Mouse (Mus musculus) ovary, postnatal 36 days (tissue): ENCODE measurements around the gene Ms4a12.
"Not testable (repeated sequence)": the region's sequence is repeated elsewhere in the genome, so short reads cannot be mapped to it uniquely, and the experiment has no call there.

ENCODE experiments used
- DNase-seq: peaks from one replicate; pipeline ENCODE4 v3.0.0; 2022; ENCODE audit warnings: low spot score, mixed read lengths

Gene Ms4a12

DNA sequence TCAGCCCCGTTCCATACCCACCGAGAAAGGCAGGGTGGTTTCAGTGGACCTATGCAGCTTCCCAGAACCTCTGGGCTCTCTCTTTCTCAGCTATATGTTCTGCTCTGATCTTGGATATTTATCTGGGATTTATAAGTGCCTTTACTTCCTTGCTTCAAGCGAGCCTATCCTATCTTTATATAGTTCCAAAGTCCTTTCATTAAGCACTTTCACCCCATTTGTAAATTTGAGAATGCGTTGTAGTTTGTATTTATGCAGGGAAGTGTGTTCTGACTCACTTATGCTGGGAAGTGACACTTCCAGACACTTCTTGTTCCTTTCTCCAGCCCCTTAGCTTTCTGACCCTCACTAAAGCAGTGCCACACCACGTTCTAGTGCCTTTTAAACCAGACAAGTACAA is at the start of gene Ms4a12:
TSS of gene Ms4a12 (minus strand) at position 101 of the 400 bp plus-strand sequence.
- no peak for DNase-seq

DNA sequence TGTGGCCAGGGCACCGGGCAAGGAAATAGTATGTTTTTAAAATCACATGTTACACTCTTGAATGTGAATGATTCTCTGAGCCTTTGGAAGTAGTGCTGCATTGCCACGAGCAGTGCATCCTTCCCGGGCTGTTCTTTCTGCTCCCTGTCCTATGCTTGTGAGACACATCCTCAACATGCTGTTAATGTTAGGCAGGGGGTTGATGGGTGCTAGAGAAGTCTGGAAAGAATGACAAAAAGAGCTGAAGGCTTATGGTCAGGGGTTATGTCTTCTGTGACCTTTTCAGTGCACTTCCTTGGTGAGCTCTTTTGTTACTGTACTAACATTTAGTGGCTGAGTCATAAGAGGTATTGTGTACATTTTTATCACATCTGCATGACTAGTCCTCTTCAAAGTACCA is 48.0 kb upstream of the Ms4a12 start:
- no peak for DNase-seq

DNA sequence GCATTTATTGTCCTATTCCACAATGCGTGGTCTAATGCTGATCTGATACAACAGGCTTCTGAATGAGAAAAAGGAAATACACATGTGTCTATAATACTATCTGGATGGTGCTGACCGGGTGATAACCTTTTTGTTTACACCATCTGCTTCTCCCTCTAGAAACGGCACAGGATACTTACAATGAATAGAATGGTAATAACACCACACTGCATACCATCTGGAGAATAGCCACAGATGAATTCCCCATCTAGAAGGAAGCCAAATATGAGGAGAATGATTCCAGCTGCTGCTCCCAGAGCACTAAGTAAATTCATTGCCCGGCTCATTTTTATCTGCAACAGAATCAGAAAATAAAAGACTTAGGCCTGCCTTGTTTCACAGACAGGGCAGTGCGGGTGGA is 44.2 kb upstream of the Ms4a12 start:
- no peak for DNase-seq

DNA sequence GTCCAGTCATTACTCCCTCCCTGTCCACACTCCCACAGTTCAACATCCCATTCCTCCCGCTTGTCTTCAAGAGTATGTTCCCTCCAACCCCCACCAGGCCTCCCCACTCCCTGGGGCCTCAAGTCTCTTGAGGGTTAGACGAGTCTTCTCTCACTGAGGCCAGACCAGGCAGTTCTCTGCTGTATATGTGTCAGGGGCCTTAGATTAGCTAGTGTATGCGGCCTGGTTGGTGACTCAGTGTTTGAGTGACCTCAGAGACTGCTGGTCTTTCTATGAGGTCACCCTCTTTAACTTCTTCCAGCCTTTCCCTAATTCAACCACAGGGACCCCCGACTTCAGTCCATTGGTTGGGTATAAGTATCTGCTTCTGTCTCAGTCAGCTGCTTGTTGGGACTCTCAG is 34.7 kb upstream of the Ms4a12 start:
- no peak for DNase-seq

DNA sequence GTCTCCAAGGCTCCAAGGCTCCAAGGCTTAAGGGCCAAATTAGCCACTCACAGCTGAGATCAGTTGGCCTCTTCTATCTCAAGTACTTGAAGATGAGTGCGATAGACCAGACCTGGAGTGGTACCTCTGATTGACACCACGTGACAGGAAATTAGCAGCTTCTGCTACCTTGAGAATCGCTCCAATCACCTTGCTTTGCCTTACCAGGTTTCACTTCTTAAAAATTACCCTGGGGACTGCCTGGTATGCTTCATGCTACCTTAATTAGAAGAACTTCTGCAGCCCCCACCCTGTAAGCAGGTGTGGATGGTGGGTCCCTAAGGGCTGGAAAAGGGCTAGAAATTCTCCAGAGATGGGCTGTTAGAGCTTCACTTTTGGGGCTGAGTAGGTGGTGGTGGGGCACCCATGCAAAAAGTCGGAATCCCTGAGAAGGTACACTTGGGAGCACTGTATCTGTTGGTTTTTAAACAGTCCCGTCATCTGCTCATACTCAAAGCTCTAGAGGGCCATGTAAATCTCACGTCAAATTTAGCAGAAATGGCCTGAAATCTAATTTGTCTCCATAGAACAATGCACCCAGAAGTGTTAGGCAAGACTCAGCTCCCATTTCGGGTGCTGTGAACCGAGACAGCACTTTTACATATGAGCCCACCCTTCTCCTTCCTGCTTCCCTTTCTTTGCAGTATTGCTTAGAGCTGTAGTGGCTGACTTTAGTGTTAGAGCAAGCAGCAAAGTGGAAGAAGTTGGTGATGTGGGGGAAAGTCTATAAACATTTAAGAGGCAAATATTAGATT is 34.0 kb upstream of the Ms4a12 start, which contains the start of gene Ms4a1:
TSS of gene Ms4a1 (minus strand) at position 190 of the 794 bp plus-strand sequence.
- DNase-seq: no peak

DNA sequence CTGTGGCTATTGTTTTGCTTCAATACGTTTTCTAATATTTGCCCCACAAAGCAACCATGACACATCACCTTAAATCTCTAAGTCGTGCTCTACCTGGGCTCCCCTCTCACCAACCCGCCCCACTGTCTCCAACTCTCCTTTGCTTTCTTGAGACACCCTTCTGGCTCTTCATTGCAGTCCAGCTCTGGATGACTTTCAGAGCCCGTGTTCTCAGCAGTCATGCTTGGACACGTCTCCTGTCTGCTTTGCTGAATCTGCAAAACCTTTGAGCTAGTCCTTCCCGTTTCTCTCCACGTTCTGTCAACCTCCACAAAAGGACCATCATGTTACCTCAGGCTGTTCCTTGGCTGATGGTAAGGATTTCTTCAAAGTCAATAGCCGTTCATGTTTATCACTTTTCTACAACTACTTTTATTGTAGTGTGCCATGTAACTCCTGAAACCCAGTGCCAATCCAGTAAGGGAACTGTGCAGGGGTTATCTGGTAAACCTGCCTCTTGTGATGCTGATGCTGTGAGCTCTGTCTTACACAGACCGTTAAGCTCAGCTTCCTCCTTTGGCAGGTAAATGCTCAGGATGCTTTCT is 32.4 kb upstream of the Ms4a12 start:
- no peak for DNase-seq

DNA sequence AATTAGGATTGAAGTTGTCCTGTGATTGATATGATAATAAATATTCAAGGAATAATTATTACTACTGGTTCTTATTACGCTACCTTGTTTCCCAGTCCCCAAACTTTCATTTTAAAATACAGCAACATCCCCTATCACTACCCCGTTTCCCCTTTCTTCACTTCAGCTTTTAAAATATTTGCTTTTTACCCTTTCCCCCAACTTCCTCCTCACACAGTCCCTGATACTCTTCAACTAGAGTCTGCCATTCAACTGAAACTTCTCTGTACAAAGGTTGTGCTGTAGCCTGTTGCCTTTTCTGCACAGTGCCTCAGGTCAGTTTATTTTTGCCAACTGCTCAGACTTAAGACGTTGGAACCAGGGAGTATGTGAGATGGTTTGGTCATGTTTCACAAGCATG is 31.3 kb upstream of the Ms4a12 start:
- DNase-seq: no peak

DNA sequence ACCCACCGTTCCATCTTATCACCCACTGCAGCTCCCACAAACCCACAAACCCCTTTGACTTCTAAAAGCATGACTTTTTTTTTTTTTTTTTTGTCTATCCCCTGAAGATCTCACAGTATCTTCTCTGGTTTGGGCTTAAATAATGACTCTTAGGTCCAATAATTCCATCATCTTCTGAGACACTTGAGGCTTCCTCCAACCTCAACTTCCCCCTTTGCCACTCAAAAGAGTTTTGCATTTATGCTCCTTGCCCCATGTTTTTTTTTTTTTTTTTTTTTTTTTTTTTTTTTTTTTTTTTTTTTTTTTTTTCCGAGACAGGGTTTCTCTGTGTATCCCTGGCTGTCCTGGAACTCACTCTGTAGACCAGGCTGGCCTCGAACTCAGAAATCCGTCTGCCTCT is 30.7 kb upstream of the Ms4a12 start:
- DNase-seq: not testable (repeated sequence)

DNA sequence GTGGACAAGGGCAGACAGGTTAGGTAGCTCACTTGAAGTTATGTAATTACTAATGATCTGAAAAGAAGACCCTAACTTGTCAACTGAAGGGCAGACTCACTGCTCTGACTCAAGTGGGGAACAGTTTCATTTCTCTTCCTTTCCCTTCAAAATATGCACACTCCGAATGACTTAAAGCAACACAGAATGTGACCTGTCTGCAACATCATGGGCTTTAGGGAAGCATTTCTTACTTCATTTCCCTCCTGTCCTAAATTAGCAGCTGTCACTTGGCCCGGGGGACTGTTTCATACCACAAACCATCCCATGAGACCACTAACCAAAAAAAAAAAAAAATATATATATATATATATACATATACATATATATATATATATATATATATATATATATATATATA is 29.3 kb upstream of the Ms4a12 start:
- no peak for DNase-seq

DNA sequence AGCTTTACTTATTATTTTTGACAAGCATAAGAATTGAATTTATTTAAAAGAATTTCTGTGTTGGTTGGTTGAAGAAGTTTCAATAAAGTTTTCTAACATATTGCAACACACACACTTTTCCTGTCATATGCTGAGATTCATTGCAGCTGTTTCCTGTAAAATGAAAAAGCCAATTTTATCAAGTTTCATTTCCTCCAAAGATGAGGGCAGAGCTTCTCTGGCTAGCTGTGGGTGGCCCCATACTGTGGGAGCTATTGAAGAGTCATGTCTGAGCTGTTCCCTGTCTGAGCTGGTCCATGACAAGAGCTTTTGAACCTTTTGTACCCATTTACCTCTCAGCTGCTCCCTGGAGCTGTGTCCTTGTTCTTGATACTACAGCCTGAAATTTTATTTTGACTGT is 12.0 kb upstream of the Ms4a12 start:
- DNase-seq: no peak

DNA sequence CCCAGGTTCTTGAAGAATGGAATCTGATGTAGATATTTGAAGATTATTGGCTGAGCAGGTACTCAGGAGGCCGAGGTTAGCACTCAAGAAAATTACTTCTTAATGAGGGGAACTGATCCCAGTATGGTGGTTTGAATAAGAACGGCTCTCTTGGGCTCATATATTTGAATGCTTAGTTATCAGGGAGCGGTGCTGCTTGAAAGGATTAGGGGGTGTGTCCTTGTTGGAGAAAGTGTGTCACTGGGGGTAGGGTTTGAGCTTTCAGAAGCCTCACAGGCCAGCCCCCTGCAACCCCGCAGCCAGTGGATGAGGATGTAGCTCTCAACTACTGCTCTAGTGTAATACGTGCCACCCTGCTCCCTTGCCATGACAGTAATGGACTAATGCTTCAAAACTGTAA is 10.3 kb upstream of the Ms4a12 start:
- no peak for DNase-seq

DNA sequence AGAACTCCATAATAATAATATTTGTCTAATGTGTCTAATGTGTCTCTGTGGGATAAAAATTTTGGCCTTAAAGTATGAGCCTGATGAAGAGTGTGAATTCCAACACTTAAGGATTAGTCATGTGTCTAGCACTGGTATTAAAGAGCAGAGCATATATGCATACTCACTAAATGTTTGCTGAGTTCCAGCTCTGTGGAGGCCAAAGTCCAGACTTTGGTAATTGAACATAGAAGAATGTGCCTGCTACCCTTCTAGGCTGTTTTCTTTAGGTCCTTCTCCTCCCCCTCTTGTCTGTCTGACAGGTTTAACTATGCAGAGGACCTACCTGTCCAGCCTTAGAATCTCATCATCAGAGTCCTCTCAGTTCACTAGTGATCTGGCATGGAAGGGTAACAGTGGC is 3.6 kb upstream of the Ms4a12 start:
- no peak for DNase-seq

DNA sequence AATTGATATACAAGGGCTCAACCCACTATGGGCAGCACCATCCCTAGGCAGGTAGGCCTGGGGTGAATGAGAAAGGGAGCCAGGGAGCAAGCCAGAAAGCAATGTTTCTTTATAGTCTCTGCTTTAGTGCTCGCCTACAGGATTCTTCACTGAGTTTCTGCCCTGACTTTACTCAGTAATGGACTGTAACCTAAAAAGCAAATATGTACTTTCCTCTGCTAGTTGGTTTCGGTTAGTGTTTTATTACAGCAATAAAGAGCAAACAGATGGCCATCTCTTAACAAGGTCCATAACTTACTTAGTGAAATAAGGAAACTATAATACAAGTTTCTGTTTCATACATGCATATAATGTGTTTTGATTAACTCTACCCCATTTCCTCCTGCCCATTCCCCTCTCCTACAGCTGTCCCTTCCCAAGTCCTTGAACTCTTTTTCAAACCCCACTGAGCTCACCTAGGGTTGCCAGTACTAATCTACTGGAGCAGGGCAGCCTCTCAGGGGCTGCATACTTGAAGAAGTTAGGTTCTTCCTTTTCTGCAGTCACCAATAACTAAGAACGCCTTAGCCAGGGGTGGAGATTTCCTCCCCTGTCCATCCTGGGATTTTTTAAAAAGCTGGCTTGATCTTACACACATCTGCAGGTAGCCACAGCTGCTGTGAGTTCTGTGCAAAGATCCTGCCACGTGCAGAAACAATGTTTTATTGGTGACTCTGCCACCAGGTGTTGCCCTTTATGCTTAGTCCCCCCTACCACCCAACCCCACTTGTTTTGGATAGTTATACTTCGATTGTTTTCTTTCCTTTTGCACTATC is 2.9 kb upstream of the Ms4a12 start:
- DNase-seq: no peak

DNA sequence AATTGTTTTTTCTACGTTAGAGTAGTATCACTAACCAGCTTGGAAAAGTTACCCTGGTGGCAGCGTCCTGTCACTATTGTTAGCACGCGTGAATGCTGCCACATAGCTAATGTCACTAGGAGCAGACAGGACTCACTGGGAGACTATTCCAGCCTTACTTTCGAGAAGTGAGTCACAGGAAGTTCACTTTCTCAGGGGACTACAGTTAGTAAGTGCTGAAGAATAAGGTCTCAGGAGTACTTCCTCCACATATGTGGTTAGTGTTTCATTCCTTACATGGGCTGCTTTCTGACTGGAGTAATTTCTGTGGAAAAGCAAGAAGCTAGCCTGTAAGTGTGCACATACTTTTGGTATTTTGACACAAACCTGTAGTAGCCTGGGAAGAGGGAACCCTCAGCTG is 2.0 kb upstream of the Ms4a12 start:
- DNase-seq: no peak

DNA sequence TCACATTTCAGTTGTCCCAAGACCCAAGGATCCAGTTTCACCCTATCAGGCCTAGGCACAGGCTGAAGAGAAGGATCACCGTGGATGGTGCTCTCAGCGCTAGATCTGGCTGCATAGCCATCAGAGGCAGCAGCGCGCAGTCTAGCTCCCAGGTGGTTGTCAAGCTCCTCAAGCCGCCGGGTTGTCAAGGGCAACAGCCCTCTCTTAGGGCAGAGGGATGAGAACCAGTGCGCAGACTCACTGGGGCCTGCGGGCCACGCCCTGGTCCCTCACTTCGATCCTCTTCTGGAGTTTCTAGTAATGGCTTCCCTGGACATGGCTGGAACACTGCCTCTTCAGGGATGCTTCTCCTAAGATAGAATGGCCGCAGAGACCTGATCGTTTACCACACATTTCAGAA is 35.7 kb downstream of the Ms4a12 start, which contains the start of gene Ms4a13:
TSS of gene Ms4a13 (minus strand) at position 192 of the 400 bp plus-strand sequence.
- DNase-seq: no peak

DNA sequence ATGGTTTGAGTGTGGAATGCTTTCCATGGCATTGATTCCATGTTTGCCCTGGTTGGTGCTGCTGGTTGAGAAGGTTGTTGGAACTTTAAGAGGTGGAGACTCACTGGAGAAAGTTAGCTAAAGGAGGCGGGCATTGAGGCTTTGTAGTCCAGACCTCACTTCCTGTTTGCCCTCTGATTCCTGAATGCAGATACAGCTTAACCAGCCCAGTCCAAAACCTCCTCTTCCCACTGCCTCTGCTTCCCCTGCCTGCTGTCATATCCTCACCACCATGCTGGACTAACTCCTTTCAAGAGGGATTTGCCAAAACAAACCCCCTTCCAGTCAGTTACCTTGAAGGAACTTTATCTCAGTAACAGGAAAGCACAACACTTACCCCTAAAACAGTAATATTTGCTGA is 39.7 kb downstream of the Ms4a12 start:
- no peak for DNase-seq

DNA sequence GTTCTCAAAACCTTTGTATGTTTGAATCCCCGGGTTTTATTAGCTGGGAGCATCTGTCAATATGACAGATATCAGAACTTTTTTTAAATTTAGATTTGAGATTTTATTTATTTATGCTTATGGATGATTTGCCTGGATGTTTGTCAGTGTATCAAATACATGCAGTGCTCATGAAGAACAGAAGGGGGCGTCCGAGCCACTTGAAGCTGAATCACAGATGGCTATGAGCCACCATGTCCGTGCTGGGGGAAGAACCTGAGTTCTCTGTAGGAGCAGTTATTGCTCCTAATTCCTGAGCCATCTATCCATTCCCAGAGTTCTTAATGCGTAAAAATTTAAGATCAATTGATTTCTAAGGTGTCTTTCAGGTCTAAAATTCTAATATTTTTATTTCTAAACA is 48.1 kb downstream of the Ms4a12 start:
- DNase-seq: no peak

DNA sequence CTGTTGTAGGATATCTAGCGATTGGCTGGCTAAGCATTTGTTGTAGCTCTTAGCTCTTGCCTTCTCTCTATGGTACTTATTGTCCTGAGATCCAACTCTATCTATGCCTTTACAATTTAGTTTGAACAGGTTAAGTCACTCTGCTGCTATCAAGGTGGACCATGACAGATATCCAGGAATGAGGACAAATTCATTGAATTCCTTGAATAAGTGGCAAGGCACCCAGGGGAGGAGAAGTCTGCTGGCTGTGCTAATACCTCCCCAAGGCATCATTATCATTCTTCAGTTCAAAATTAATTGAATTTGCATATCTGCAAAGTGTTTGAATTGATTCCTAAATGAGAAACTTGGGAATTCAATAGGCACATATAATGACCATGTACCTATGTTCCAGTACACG is 54.8 kb downstream of the Ms4a12 start:
- no peak for DNase-seq

DNA sequence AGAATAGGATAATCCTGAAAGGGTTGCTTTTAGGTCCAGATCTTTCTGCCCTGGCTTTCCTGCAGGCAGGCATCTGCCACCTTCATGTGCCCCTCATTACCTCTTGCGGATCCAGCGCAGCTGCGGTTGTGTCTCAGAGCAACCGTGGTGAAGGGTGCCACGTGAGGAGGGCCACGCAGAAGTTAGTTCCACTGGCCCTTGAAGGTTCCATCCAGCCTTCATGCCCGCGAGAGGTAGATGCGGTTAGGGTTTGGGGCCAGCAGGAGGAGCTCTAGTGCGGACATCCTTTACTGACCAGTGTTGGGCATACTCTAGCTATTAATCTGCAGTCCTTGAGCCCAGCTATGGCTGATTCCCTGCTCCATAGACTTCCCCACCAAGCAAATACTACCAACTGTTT is 67.1 kb downstream of the Ms4a12 start, which contains the start of gene 1700025F22Rik:
TSS of gene 1700025F22Rik (minus strand) at position 149 of the 400 bp plus-strand sequence.
- DNase-seq: peak; percentile 9
